Mouse (Mus musculus) lung, embryonic 16.5 days (tissue): ENCODE measurements around the gene Slc25a29. TPM values are rescaled to one million over a fixed set of nuclear protein-coding genes. Genes with fewer than 3 reads are reported as not detected.

ENCODE experiments used
- ATAC-seq: fragments of 200-750 bp; cut with Nextera tagmentation; 2 replicates; pipeline ENCODE4 v1.8.0; 2017; ENCODE audit warnings: low read depth, mild to moderate bottlenecking, moderate library complexity
- H3K27ac ChIP-seq: fragments of 300-500 bp; sonication (generic); 2 replicates; pipeline ENCODE4 v1.5.1; 2014; ENCODE audit warnings: mild to moderate bottlenecking, control low read depth, low read length
- H3K27me3 ChIP-seq: fragments of 300-500 bp; sonication (generic); 2 replicates; pipeline ENCODE4 v1.6.1; 2014; ENCODE audit warnings: low read depth, low read length, mixed read lengths; ENCODE audit not compliant: control insufficient read depth, insufficient read depth
- H3K36me3 ChIP-seq: fragments of 300-500 bp; sonication (generic); 2 replicates; pipeline ENCODE4 v1.6.1; 2014; ENCODE audit warnings: low read length; ENCODE audit not compliant: control insufficient read depth, insufficient read depth
- H3K4me1 ChIP-seq: fragments of 300-500 bp; sonication (generic); replicated peaks from 2 replicates; pipeline ENCODE4 v1.6.1; 2014; ENCODE audit warnings: low read length, mixed read lengths; ENCODE audit not compliant: control insufficient read depth, insufficient read depth
- H3K4me2 ChIP-seq: fragments of 300-500 bp; sonication (generic); 2 replicates; pipeline ENCODE4 v1.6.1; 2014; ENCODE audit warnings: low read depth, low read length, control low read depth
- H3K4me3 ChIP-seq: fragments of 300-500 bp; sonication (generic); 2 replicates; pipeline ENCODE4 v1.5.1; 2014; ENCODE audit warnings: mild to moderate bottlenecking, low read length, control low read depth
- H3K9ac ChIP-seq: fragments of 300-500 bp; sonication (generic); 2 replicates; pipeline ENCODE4 v1.6.1; 2014; ENCODE audit warnings: low read length, control low read depth
- H3K9me3 ChIP-seq: fragments of 300-500 bp; sonication (generic); 2 replicates; pipeline ENCODE4 v1.6.1; 2016; ENCODE audit warnings: low read length; ENCODE audit not compliant: control insufficient read depth
- WGBS: fragments of 180-500 bp; shearing (Covaris S2); extraction: QIAGEN DNeasy Blood & Tissue Kit; methylation state at CpG from one replicate; pipeline ENCODE4 v1.1.7; 2014; 5-methylcytosine and 5-hydroxymethylcytosine counted together
- polyA plus RNA-seq: library from polyadenylated mRNA; unstranded; fragments of >200 nt; fragmentation: Nextera tagmentation; extraction: Ambion mirVana; gene quantifications from 2 replicates; pipeline ENCODE4 v1.2.1, GENCODE M21; 2015

The Slc25a29 gene
- 7.5 and 7.8 TPM in 2 replicates for polyA plus RNA-seq

DNA sequence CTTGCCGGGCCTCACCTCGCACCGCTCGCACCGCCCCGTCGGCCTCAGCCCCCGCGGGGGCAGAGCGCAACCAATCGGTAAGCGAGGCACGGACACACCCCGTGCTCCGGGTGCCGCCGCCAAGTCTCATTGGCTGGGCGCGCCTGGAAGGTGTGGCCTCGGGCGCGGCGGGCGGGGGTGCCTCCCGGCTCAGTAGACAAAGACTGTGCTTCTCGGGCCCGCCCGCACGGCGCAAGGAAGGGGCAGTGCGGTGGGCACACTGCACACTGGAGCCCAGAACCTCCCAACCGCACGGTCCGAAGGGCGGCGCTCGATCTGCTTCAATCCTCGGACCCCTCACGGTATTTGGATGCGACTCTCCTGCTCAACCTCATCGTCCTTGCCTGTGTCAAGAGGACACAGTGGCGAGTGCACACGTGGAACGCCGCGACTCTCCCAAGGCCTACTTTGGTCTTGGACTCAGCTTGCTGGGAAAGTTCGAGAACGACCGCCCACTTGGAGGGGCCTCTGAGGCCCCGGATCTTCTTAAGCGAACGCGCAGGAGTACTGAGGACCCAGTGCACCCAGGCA lies at the start of gene Slc25a29, which contains the start of gene Slc25a47:
Gene Slc25a29 (minus strand): TSS at position 44 of the 570 bp plus-strand sequence.
Gene Slc25a47 (plus strand): TSS at position 207 of the 570 bp plus-strand sequence.
- H3K4me1 ChIP-seq: peaks cover 30% of the 10 kb centered on the region
- H3K36me3 ChIP-seq: 0 out of 2 replicates have a peak, but pooled peaks cover under 1% of the 10 kb centered on the region
- no peaks in the 10 kb centered on the region for H3K27me3 ChIP-seq
- H3K27ac ChIP-seq: peak within 1 kb of the TSS; percentile 83
- peak within 1 kb of the TSS; percentile 89 for H3K9ac ChIP-seq
- peak within 1 kb of the TSS; percentile 91 for H3K4me2 ChIP-seq
- peak within 1 kb of the TSS; percentile 77 for H3K4me3 ChIP-seq
- no peaks in the 10 kb centered on the region for H3K9me3 ChIP-seq
- ATAC-seq: peak; percentile 98
- under 1% methylated on average over 48 of the region's 53 CpGs for WGBS

DNA sequence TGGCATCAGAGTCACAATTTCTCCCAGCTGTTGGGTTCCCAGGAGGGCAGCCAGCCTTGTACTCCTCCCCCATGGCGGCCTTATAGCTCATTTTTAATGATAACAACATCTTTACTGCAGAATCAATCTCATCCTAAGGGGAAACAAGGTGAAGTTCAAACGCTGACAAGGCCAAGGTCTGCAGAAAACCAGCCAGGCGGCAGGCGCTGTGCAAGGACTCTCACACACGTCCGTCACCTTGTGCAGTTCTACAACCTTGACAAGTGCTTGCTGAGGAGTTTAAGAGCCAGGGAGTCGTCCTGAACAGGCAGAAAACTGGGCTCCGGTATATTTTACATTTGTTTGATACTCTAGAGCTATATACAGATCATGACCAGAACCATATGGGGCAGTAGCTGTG lies 47.1 kb upstream of the Slc25a29 start:
- 84% methylated on average over 8 of the region's 8 CpGs for WGBS
- Histone ChIP-seq H3K9me3 (no peaks in the 10 kb centered on the region), H3K4me3 (no peak overlapping the region), H3K4me2 (no peak overlapping the region), H3K27ac (no peak overlapping the region), H3K4me1 (no peaks in the 10 kb centered on the region), H3K9ac (no peak overlapping the region), H3K27me3 (no peaks in the 10 kb centered on the region), H3K36me3 (peaks cover 28% of the 10 kb centered on the region)
- no peak for ATAC-seq

DNA sequence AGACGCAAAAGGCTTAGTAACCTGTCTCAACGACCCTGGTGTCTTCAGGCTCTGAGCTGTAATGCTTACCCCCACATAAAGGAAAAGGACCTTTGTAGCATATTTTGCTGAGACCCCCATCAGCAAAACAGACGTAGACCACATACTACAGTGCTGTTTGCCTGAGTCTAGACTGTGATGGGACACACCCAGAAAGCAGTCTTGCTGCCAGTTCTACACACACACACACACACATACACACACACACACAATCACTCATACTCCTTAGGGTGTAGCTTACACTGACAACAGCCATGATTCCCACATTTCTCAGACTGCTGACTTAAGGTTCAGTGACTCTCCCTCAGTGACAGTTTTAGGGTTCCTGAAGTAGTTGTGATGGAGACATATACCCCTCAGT lies 45.5 kb upstream of the Slc25a29 start:
- no peak overlapping the region for H3K4me2 ChIP-seq
- no peaks in the 10 kb centered on the region for H3K4me1 ChIP-seq
- no peak overlapping the region for H3K4me3 ChIP-seq
- H3K27ac ChIP-seq: no peak overlapping the region
- no peak overlapping the region for H3K9ac ChIP-seq
- ATAC-seq: no peak
- no peaks in the 10 kb centered on the region for H3K27me3 ChIP-seq
- no peaks in the 10 kb centered on the region for H3K9me3 ChIP-seq
- peaks cover 17% of the 10 kb centered on the region for H3K36me3 ChIP-seq
- WGBS: 87% methylated on average over 3 of the region's 3 CpGs

DNA sequence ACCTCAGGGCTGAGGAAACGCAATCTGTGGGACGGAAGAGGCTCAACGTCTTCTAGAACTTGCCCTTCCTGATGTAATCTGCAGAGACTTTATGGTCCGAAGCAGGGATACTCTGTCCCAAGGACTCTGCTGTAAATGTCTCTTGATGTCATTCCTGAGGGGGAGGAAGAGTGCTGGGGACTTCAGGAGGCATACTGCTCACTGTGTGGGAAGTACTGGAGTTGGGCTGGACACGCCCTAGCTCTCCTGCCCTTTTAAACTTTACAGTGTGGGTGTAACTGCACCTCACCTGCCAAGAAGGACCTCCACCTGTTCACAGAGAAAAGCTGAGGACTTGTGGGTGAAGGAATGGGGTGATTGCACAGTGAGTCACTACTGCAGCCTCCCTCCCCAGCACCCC lies 44.9 kb upstream of the Slc25a29 start:
- Histone ChIP-seq H3K4me1 (no peaks in the 10 kb centered on the region), H3K27ac (no peak overlapping the region), H3K4me3 (no peak overlapping the region), H3K27me3 (no peaks in the 10 kb centered on the region), H3K9me3 (no peaks in the 10 kb centered on the region), H3K36me3 (peaks cover 17% of the 10 kb centered on the region), H3K9ac (no peak overlapping the region), H3K4me2 (no peak overlapping the region)
- ATAC-seq: no peak
- WGBS: 87% methylated on average over 5 of the region's 5 CpGs

DNA sequence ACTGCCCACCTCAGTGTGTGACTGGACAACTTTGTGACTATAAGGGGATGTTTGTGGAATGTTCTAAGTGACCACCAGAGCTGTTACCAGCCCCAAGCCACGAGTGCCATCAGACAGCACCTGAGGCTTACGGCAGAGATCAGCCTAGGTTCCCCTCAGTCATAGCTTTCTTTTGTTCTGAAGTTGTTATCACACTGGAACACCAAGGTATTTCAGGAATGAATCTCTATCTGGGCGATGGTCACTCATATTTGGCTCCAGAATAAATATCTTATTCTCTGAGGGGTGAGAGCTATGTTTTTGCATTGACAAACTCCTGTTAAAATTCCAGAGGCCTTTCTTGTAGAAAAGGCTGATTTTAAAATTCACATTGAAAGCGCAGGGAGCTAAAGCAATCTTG lies 43.5 kb upstream of the Slc25a29 start:
- Histone ChIP-seq H3K27me3 (no peaks in the 10 kb centered on the region), H3K4me3 (no peak overlapping the region), H3K4me1 (no peaks in the 10 kb centered on the region), H3K36me3 (peaks cover 24% of the 10 kb centered on the region), H3K9me3 (no peaks in the 10 kb centered on the region), H3K27ac (no peak overlapping the region), H3K4me2 (no peak overlapping the region), H3K9ac (no peak overlapping the region)
- WGBS: 72% methylated on average over 4 of the region's 4 CpGs
- no peak for ATAC-seq

DNA sequence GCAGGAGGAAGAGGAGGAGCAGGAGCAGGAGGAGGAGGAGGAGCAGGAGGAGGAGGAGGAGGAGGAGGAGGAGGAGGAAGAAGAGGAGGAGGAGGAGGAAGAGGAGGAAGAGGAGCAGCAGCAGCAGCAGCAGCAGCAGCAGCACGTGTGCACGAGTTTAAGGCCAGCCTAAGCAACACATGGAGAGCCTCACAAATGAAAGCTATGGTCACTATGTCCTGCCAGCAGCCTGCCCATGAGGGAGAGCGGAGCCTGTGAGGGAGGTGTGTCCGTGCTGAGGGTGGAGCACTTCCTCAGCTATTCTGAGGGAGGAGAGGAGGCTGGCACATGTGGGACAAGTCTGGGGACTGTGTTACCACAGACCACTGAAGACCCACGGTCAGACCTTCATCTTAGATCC lies 37.4 kb upstream of the Slc25a29 start:
- no peak overlapping the region for H3K27ac ChIP-seq
- no peak for ATAC-seq
- H3K4me3 ChIP-seq: no peak overlapping the region
- H3K36me3 ChIP-seq: peaks cover 30% of the 10 kb centered on the region
- no peaks in the 10 kb centered on the region for H3K9me3 ChIP-seq
- H3K4me1 ChIP-seq: no peaks in the 10 kb centered on the region
- H3K9ac ChIP-seq: no peak overlapping the region
- WGBS: 71% methylated on average over 5 of the region's 5 CpGs
- no peak overlapping the region for H3K4me2 ChIP-seq
- no peaks in the 10 kb centered on the region for H3K27me3 ChIP-seq

DNA sequence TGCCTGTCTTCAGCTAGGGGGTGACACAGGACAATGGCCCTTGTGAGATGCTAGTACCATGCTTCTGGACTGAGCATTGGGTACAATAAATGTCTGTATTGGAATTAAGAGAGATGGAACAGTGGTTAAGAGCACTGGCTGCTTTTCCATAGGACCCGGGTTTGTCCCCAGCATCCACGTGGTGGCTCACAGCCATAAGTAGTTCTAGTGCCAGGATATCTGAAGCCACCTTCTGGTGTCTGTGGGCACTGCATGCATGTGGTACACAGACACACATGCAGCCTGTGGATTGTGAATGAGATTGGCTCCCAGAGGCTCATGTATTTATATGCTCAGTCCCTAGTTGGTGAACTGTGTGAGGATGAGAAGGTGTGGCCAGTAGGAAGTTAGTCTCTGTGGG lies 33.9 kb upstream of the Slc25a29 start:
- H3K9me3 ChIP-seq: no peaks in the 10 kb centered on the region
- no peak overlapping the region for H3K4me2 ChIP-seq
- 69% methylated on average over 2 of the region's 2 CpGs for WGBS
- H3K4me3 ChIP-seq: no peak overlapping the region
- ATAC-seq: no peak
- H3K27ac ChIP-seq: no peak overlapping the region
- H3K36me3 ChIP-seq: peaks cover 21% of the 10 kb centered on the region
- H3K9ac ChIP-seq: no peak overlapping the region
- H3K4me1 ChIP-seq: peaks cover 2% of the 10 kb centered on the region
- H3K27me3 ChIP-seq: no peaks in the 10 kb centered on the region

DNA sequence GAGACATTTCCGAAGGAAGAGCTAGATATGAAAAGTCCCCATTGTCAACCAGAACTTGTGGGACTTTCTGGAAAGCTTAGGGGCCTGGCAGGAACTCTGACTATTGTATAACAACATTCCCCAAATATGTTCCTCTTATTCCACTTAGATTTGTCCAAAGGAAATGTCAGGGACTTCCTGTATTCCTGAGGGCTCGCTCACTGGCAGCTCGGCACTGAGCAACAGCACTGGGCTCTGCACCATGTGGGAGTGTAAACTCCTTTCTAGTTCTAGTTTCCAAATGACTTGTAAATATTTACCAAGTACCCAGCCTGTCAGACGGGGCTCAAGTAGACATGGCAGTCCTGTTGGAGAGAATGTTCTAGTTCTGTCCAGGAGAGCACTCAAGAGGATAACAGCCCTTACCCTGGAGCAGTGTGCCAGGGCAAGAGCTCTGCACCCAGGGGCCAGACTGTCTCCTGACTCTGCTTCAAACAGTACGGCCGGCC lies 29.4 kb upstream of the Slc25a29 start:
- H3K36me3 ChIP-seq: peaks cover 19% of the 10 kb centered on the region
- 52% methylated on average over 6 of the region's 6 CpGs for WGBS
- ATAC-seq: peak; percentile 85
- no peaks in the 10 kb centered on the region for H3K9me3 ChIP-seq
- no peaks in the 10 kb centered on the region for H3K27me3 ChIP-seq
- peak overlapping the region; percentile 33 for H3K27ac ChIP-seq
- no peak overlapping the region for H3K4me2 ChIP-seq
- peaks cover 3% of the 10 kb centered on the region for H3K4me1 ChIP-seq
- H3K9ac ChIP-seq: no peak overlapping the region
- H3K4me3 ChIP-seq: no peak overlapping the region

DNA sequence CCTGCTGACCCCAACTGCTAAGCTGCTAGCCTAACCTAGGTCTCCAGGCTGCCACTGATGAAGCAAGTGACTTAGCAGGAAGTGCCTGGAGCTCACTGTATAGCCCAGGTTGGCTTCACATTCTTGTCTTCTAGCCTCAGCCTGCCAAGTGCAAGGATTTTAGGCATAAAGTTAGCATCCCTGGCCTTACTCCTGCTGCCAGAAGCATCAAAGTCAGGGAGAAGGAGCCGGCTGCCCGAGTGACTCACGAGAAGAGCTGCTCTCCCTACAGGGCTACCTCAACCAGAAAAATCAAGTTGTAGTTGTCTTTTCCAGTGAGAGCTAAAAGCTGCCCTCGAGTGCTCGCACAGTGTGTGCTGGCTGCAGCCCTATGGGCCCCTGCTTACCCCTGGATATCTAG lies 22.8 kb upstream of the Slc25a29 start:
- Histone ChIP-seq H3K4me3 (no peak overlapping the region), H3K4me1 (peaks cover 9% of the 10 kb centered on the region), H3K36me3 (peaks cover 10% of the 10 kb centered on the region), H3K4me2 (no peak overlapping the region), H3K9ac (no peak overlapping the region; the same call in 1 of the 2 replicates), H3K27me3 (no peaks in the 10 kb centered on the region), H3K9me3 (no peaks in the 10 kb centered on the region), H3K27ac (peak overlapping the region; percentile 58)
- ATAC-seq: no peak
- 78% methylated on average over 5 of the region's 5 CpGs for WGBS
